Mouse (Mus musculus) cortical plate, adult 2 months (tissue): ENCODE measurements around the gene Gnb1.

ENCODE experiments used
- CTCF ChIP-seq: fragments of 200-500 bp; IDR thresholded peaks from 2 replicates; pipeline ENCODE4 v1.5.1; 2011; ENCODE audit warnings: mild to moderate bottlenecking, control low read depth, low read length; ENCODE audit not compliant: insufficient read depth; ENCODE audit errors: extremely low read depth
- POLR2A ChIP-seq: fragments of 200-500 bp; IDR thresholded peaks from 2 replicates; pipeline ENCODE4 v1.6.1; 2011; ENCODE audit warnings: mild to moderate bottlenecking, low read length, control low read depth; ENCODE audit not compliant: insufficient read depth; ENCODE audit errors: extremely low read depth

DNA sequence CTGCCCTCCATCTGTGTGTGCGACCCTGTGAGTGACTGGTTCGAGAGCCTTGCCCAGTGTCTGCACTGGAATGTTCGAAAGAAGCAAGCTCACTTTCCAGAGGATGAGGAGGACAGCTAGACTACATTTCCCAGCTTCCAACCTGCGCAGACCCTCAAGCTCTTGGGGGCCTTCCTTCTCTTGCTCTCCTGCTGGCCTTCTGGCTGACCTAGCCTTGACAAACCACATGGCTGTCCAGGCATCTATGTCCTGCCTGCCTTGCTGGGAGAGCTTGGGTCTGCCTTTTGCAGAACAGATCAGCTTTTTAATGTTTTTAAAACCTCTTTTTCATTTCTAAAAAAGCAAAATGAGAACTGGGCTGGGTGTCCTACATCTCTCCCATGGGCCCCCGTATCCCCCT is 98.2 kb downstream of the Gnb1 start:
- TF ChIP-seq CTCF (no peak), POLR2A (no peak)
